In the genomic region with DNA sequence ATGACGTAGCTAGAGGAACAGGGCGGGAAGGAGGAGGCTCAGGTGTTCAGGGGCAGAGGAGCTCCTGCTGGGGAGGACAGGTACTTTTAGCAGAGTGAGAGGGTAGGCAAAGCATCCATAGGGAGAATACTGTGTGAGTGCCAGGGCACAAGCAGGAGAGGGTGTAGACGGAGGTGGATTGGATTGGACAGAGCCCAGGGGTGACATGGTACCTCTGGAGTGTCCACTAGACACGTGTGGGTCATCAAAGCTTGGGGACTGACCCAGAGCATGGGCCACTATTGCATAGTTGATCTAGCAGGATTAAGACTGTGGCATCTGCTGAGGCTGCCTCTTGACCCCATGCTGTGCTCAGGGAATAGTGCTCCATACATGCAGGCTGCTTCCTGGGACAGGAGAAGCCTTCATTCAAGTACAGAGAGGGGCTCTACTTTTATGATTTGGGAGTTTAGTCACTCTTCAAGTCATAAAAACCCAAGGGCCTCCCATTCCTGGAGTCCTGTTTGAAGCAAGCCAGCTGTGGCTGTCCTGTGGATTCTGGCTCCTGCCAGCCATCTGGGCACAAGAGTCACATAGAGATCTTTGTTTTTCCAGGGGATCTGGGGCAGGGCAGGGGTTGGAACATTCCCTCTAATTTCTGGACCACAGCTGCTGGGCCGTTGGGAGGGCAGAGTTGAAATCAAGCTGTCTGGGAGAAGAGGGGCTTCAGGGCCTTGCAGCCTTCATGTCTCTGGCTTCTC, we compare ENCODE assay signal across 16 mouse cellular contexts. TPM values are rescaled to one million over a fixed set of nuclear protein-coding genes. Genes with fewer than 3 reads are reported as not detected.
DNase-seq lines count a peak whose midpoint lies in the region; ATAC-seq and TF ChIP-seq lines count a peak whose summit lies in the region.
"Had no signal": no experiment of that assay in that cellular context is flagged by ENCODE, and none has a peak within 500 bp of the region (broad histone marks: within the 10 kb centered on the region; RNA-seq: fewer than 3 reads in every experiment).

No protein-coding gene starts in this region.

- 39% methylated on average over 5 of the region's 5 CpGs for WGBS in kidney, postnatal 0 days
- 64% methylated on average over 5 of the region's 5 CpGs for WGBS in limb, embryonic 11.5 days
- WGBS in stomach, postnatal 0 days = 72% methylated on average over 5 of the region's 5 CpGs

- no peak overlapping the region for H3K4me3 ChIP-seq in kidney, postnatal 0 days (replicated peaks; ENCODE audit: low read depth, low read length)
- H3K4me3 ChIP-seq in limb, embryonic 11.5 days (ENCODE audit: low read depth, low read length) = no peak overlapping the region
- no peak overlapping the region for H3K4me3 ChIP-seq in stomach, postnatal 0 days (ENCODE audit: low read depth, low read length)
- H3K4me3 ChIP-seq: neural tube, embryonic 13.5 days had no signal

- H3K4me1 ChIP-seq in kidney, postnatal 0 days (replicated peaks; ENCODE audit: insufficient read depth, low read length) = peaks cover 7% of the 10 kb centered on the region; the same call in 1 of the 2 replicates
- H3K4me1 ChIP-seq in limb, embryonic 11.5 days (ENCODE audit: control insufficient read depth, insufficient read depth, low read length) = peaks cover 28% of the 10 kb centered on the region
- H3K4me1 ChIP-seq in stomach, postnatal 0 days (replicated peaks; ENCODE audit: control insufficient read depth, insufficient read depth) = no peaks in the 10 kb centered on the region

- DNase-seq in kidney, postnatal 0 days (ENCODE audit: low spot score) = peak; percentile 65
- no peak for DNase-seq in kidney, postnatal 14 days
- peak; percentile 24 for DNase-seq in retina, postnatal 1 day
- no peak for DNase-seq in retina, embryonic 14.5 days (ENCODE audit: low spot score)
- DNase-seq in limb, embryonic 11.5 days (ENCODE audit: low spot score) = no peak
- no peak for DNase-seq in stomach, postnatal 0 days (ENCODE audit: low spot score)
- DNase-seq in frontal cortex, postnatal 36 days (ENCODE audit: low spot score in 2 of 2) = no peak
- no peak for DNase-seq in urinary bladder, postnatal 4 days (ENCODE audit: low spot score in 2 of 2)
- DNase-seq: adrenal gland, postnatal 10 days; cerebellum, adult 8-10 months; gastrocnemius, postnatal 14 days; heart, postnatal 36 days; thymus, postnatal 36 days had no signal

- no peak for TF ChIP-seq CTCF in kidney, postnatal 0 days (IDR thresholded peaks at IDR 0.05; ENCODE audit: low read depth)
- TF ChIP-seq CTCF in stomach, postnatal 0 days (IDR thresholded peaks at IDR 0.05; ENCODE audit: low read depth) = no peak

- TF ChIP-seq EP300 in stomach, postnatal 0 days (optimal IDR thresholded peaks at IDR 0.05) = no peak

- 0 out of 2 replicates have a peak, but pooled peaks have one; percentile 44 for ATAC-seq in kidney, postnatal 0 days (replicated peaks; ENCODE audit: low FRiP score, low read depth)
- ATAC-seq in limb, embryonic 11.5 days (ENCODE audit: insufficient number of reproducible peaks, low FRiP score, low TSS enrichment, low read depth) = 0 out of 2 replicates have a peak, but pooled peaks have one; percentile 24
- no peak for ATAC-seq in stomach, postnatal 0 days (ENCODE audit: low FRiP score, low TSS enrichment)

- H3K9me3 ChIP-seq in kidney, postnatal 0 days (replicated peaks; ENCODE audit: low read length) = no peaks in the 10 kb centered on the region
- H3K9me3 ChIP-seq in limb, embryonic 11.5 days (ENCODE audit: control insufficient read depth, low read length) = no peaks in the 10 kb centered on the region
- no peaks in the 10 kb centered on the region for H3K9me3 ChIP-seq in stomach, postnatal 0 days (ENCODE audit: control insufficient read depth, low read length)
- H3K9me3 ChIP-seq: neural tube, embryonic 13.5 days had no signal

- peak overlapping the region; percentile 31; the same call in 1 of the 2 replicates for H3K27ac ChIP-seq in kidney, postnatal 0 days
- peak overlapping the region; percentile 64; the same call in 1 of the 2 replicates for H3K27ac ChIP-seq in limb, embryonic 11.5 days (replicated peaks; ENCODE audit: low read depth, low read length)
- H3K27ac ChIP-seq in stomach, postnatal 0 days (replicated peaks) = peak overlapping the region; percentile 20; the same call in 1 of the 2 replicates
- H3K27ac ChIP-seq: liver, embryonic 14.5 days; neural tube, embryonic 13.5 days had no signal

- no peak overlapping the region for H3K9ac ChIP-seq in kidney, postnatal 0 days (ENCODE audit: low read depth, low read length)
- no peak overlapping the region for H3K9ac ChIP-seq in limb, embryonic 11.5 days (ENCODE audit: low read length)
- H3K9ac ChIP-seq in stomach, postnatal 0 days (ENCODE audit: low read length) = no peak overlapping the region
- H3K9ac ChIP-seq: liver, embryonic 14.5 days; neural tube, embryonic 13.5 days had no signal

- no peak overlapping the region for H3K4me2 ChIP-seq in kidney, postnatal 0 days (ENCODE audit: low read length)
- no peak overlapping the region for H3K4me2 ChIP-seq in limb, embryonic 11.5 days (ENCODE audit: low read depth, severe bottlenecking)
- H3K4me2 ChIP-seq in stomach, postnatal 0 days (replicated peaks; ENCODE audit: low read depth) = no peak overlapping the region
- H3K4me2 ChIP-seq: heart, embryonic 11.5 days; neural tube, embryonic 13.5 days had no signal

- no peaks in the 10 kb centered on the region for H3K27me3 ChIP-seq in kidney, postnatal 0 days (ENCODE audit: insufficient read depth, low read length)
- no peaks in the 10 kb centered on the region for H3K27me3 ChIP-seq in limb, embryonic 11.5 days (ENCODE audit: control insufficient read depth, insufficient read depth, low read length)
- no peaks in the 10 kb centered on the region for H3K27me3 ChIP-seq in stomach, postnatal 0 days (ENCODE audit: control insufficient read depth, insufficient read depth, low read length)
- H3K27me3 ChIP-seq: neural tube, embryonic 13.5 days had no signal

- no peaks in the 10 kb centered on the region for H3K36me3 ChIP-seq in kidney, postnatal 0 days (ENCODE audit: insufficient read depth, low read length)
- H3K36me3 ChIP-seq in limb, embryonic 11.5 days (ENCODE audit: control insufficient read depth, insufficient read depth, low read length) = no peaks in the 10 kb centered on the region; the same call in 1 of the 2 replicates
- no peaks in the 10 kb centered on the region for H3K36me3 ChIP-seq in stomach, postnatal 0 days (ENCODE audit: control insufficient read depth, insufficient read depth, low read length)
- H3K36me3 ChIP-seq: neural tube, embryonic 13.5 days had no signal

RNA-seq across cellular contexts. Expression of a gene that starts 39.5 kb away (rescaled TPM):
- polyA plus RNA-seq in kidney, postnatal 0 days (2015; fragmentation: Nextera tagmentation; extraction: Ambion mirVana) = 15.1 and 15.8 TPM in 2 replicates
- polyA plus RNA-seq in limb, embryonic 11.5 days (2014; fragmentation: Nextera tagmentation; extraction: Ambion mirVana) = 63.4 and 67.4 TPM in 2 replicates
- 12.3 and 12.7 TPM in 2 replicates for polyA plus RNA-seq in stomach, postnatal 0 days (2015; fragmentation: Nextera tagmentation; extraction: Ambion mirVana)

RNA-seq across cellular contexts. Expression of a gene that starts 48.1 kb away (rescaled TPM):
- polyA plus RNA-seq in kidney, postnatal 0 days (2015; fragmentation: Nextera tagmentation; extraction: Ambion mirVana) = 13.1 and 14.5 TPM in 2 replicates
- 34.1 and 40.1 TPM in 2 replicates for polyA plus RNA-seq in limb, embryonic 11.5 days (2014; fragmentation: Nextera tagmentation; extraction: Ambion mirVana)
- polyA plus RNA-seq in stomach, postnatal 0 days (2015; fragmentation: Nextera tagmentation; extraction: Ambion mirVana) = 13.0 and 13.3 TPM in 2 replicates

Comparison
In these comparisons a context has a peak if more than half of its experiments do, and no peak if none do; other contexts are left out.
1. DNase-seq: peak in kidney, postnatal 0 days (single experiment) and retina, postnatal 1 day (single experiment); none in kidney, postnatal 14 days (single experiment), retina, embryonic 14.5 days (single experiment), limb, embryonic 11.5 days (single experiment), stomach, postnatal 0 days (single experiment), frontal cortex, postnatal 36 days (0 of 2) and urinary bladder, postnatal 4 days (0 of 2).
2. Peak in every context shown above with its lines, with median percentiles within 50 percentile points of each other: H3K27ac ChIP-seq.